Mouse (Mus musculus): ENCODE measurements at regions not wholly inside any gene's neighbourhood (a gene's known extent, or its start where the extent isn't known, plus 50 kb on each side); places are given as distances from the start of the nearest gene placed in this dataset.

GRCm38 (mm10) chr17:83918413-83919139, 70.8 kb upstream of the Haao start:
- TF ChIP-seq POLR2A (IDR thresholded peaks at IDR 0.05; ENCODE audit: borderline replicate concordance, control insufficient read depth, low read depth, low read length) (no peak), CTCF (IDR thresholded peaks at IDR 0.05; ENCODE audit: control insufficient read depth, insufficient read depth, low read length) (no peak)
